Mouse (Mus musculus) stomach, postnatal 0 days (tissue): ENCODE measurements around the gene Bhlhe40.

Experiments used
- CTCF ChIP-seq: IDR thresholded peaks from 2 replicates; pipeline ENCODE4 v1.5.1; 2016; ENCODE audit warnings: antibody characterized with exemption, low read depth, mild to moderate bottlenecking, moderate library complexity
- EP300 ChIP-seq: optimal IDR thresholded peaks from 2 replicates; pipeline ENCODE3; 2016; ENCODE audit warnings: antibody characterized with exemption

- TF ChIP-seq CTCF (no peak), EP300 (no peak)
These were observed 29.7 kb upstream of the Bhlhe40 start for GRCm38 (mm10) chr6:108630701-108631100.
